Mouse (Mus musculus) heart, adult 10 weeks (tissue): ENCODE measurements around the gene Mrpl17. TPM values are rescaled to one million over a fixed set of nuclear protein-coding genes. Genes with fewer than 3 reads are reported as not detected.

Experiments
- polyA plus RNA-seq: library from polyadenylated mRNA; stranded (reverse); fragments of 350-450 nt; fragmentation: Illumina TruSeq; extraction: RNeasy Lipid Tissue Mini Kit (QIAGEN cat#74804); gene quantifications from one replicate; pipeline ENCODE4 v1.2.3, GENCODE M21; 2014; ENCODE audit warnings: low read depth, low replicate concordance

Gene Mrpl17
- 105 TPM for polyA plus RNA-seq

DNA sequence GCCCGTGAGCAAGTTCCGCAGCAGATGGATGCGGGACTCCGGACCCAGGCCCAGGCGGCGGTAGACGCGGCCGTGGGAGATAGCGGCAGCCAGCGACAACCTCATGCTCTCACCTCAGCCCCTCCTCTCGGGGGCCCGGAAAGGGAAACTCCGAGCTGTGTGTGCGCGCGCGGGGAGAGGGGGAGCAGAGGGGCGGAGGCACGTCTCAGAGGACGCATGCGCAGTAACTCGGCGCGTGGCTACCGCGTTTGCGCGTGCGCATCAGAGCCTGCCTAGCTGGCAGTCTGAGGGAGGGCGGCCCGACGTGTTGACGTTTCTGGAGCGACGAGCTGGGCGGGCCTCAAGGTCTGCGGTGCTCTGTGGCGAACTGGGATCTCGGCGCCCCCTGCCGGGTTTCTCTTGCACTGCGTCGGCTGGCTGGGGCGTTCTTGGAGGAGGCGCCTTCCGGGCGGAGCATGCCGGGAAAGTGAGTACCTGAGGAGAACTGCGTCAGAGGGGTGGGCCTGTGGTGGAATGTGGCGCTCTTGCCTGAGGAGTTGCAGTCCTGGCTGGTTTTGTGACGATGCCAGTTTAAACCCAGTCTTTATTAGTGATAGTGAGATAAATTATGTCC is at the start of gene Mrpl17:
Mrpl17 (minus strand) TSS at position 223 of the 613 bp plus-strand sequence.

DNA sequence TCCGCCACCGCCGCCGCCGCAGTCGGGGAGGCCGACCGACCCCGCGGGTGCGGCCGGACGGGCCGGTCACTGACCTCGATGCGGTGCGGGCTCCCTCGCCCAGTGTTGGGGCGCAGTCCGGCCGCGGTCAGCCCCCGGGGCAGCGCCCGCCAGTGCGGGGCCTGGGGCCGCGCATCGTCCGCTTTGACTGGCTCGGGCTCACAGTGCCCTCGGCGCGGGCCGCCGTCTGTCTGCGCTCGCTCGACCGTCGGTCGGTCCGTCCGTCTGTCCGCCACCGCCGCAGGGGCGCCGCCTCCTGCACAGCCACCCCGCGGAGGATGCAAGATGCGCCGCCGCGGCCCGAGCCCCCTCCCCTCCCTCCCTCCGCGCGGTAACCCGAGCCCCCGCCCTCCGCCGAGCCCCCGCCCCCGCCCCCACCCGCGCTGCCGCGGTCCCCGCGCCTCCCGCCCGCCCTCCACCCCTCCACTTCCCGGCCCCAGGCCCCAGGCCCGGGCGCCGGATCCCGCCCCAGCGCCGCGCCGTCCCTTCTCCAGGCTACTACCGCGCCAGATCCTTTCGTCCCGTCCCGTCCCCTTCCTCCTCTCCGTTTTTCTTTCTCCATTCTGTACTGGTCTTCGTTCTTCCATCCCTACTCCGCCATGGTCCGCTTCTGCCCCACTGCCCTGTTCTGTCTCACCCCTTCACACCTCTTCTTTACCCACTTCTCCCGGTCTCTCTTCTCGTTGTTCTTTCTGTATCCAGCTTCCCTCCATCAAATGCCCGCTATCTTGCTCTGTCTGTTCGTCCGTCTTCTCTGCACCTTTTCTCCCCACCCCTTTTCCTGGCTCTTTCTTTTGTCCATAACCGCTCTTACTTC is 23.4 kb downstream of the Mrpl17 start, which contains the start of gene Dchs1:
Dchs1 (minus strand) TSS at position 370 of the 856 bp plus-strand sequence.

Other genes starting within 250 kb of the Mrpl17 start
- 185 TPM for gene Apbb1, start 229.4 kb downstream of the Mrpl17 start, polyA plus RNA-seq
- 1.9 TPM for gene Hpx, start 211.0 kb downstream of the Mrpl17 start, polyA plus RNA-seq
- gene Trim3, start 177.5 kb downstream of the Mrpl17 start, polyA plus RNA-seq = 32.2 TPM
- 70.9 TPM for gene Timm10b, start 171.0 kb downstream of the Mrpl17 start, polyA plus RNA-seq
- gene Arfip2, start 170.7 kb downstream of the Mrpl17 start, polyA plus RNA-seq = 26.5 TPM
- gene Gm45799, start 170.5 kb downstream of the Mrpl17 start, polyA plus RNA-seq = 16.1 TPM
- gene Dnhd1, start 160.3 kb downstream of the Mrpl17 start, polyA plus RNA-seq = 0.86 TPM
- gene Ilk, start 74.5 kb downstream of the Mrpl17 start, polyA plus RNA-seq = 116 TPM
- gene Rrp8, start 73.7 kb downstream of the Mrpl17 start, polyA plus RNA-seq = 13.9 TPM
- gene Taf10, start 66.7 kb downstream of the Mrpl17 start, polyA plus RNA-seq = 98.7 TPM
- 52.4 TPM for gene Tpp1, start 58.9 kb downstream of the Mrpl17 start, polyA plus RNA-seq
- 5.0 TPM for gene Dchs1, start 23.4 kb downstream of the Mrpl17 start, polyA plus RNA-seq
- gene Gm4070, start 142.9 kb upstream of the Mrpl17 start, polyA plus RNA-seq = 13.8 TPM